Mouse (Mus musculus) MEL (cell line): ENCODE results near the gene Atp5g1. TPM values are rescaled to one million over a fixed set of nuclear protein-coding genes. Genes with fewer than 3 reads are reported as not detected.

Experiments used
- DNase-seq: peaks from one replicate; pipeline ENCODE4 v3.0.0; 2011; ENCODE audit warnings: low read depth, low spot score
- H3K27ac ChIP-seq: 2 replicates; pipeline ENCODE4 v1.5.1; 2012; ENCODE audit warnings: low read depth, mild to moderate bottlenecking, control low read depth, low read length, moderate library complexity; ENCODE audit not compliant: control insufficient read depth
- H3K27me3 ChIP-seq, 2 experiments: fragments of 150-350 bp in 1 of 2; sonication (generic) in 1 of 2; 2 replicates each; pipeline ENCODE4 v1.6.1; 2012; ENCODE audit warnings: low read length in 2 of 2, mild to moderate bottlenecking in 2 of 2, improper control_type of control experiment in 1 of 2, moderate library complexity in 1 of 2; ENCODE audit not compliant: insufficient read depth in 2 of 2, control insufficient read depth in 1 of 2
- H3K36me3 ChIP-seq, 2 experiments: 2 replicates each; pipeline ENCODE4 v1.6.1; 2012 to 2014; ENCODE audit warnings: low read length in 2 of 2, improper control_type of control experiment in 1 of 2, inconsistent platforms in 1 of 2, mild to moderate bottlenecking in 1 of 2; ENCODE audit not compliant: insufficient read depth in 2 of 2, control insufficient read depth in 1 of 2
- H3K4me1 ChIP-seq, 2 experiments: fragments of 150-350 bp in 1 of 2; sonication (generic) in 1 of 2; 2 replicates each; pipeline ENCODE4 v1.6.1; 2012; ENCODE audit warnings: low read length in 2 of 2, improper control_type of control experiment in 1 of 2, mild to moderate bottlenecking in 1 of 2; ENCODE audit not compliant: insufficient read depth in 2 of 2, control insufficient read depth in 1 of 2
- H3K4me3 ChIP-seq, 2 experiments: fragments of 150-350 bp in 1 of 2; sonication (generic) in 1 of 2; 2 replicates each; pipeline ENCODE4 v1.5.1; 2012; ENCODE audit warnings: low read depth in 2 of 2, low read length in 2 of 2, mild to moderate bottlenecking in 2 of 2, moderate library complexity in 2 of 2, control low read depth in 1 of 2, improper control_type of control experiment in 1 of 2; ENCODE audit not compliant: control insufficient read depth in 1 of 2, insufficient read depth in 1 of 2
- H3K79me2 ChIP-seq: 2 replicates; pipeline ENCODE4 v1.6.1; 2012; ENCODE audit warnings: mild to moderate bottlenecking, low read length, moderate library complexity; ENCODE audit not compliant: control insufficient read depth, poor library complexity, insufficient read depth
- H3K9ac ChIP-seq: 2 replicates; pipeline ENCODE4 v1.6.1; 2012; ENCODE audit warnings: low read depth, mild to moderate bottlenecking, control low read depth, low read length, moderate library complexity; ENCODE audit not compliant: control insufficient read depth, poor library complexity, severe bottlenecking
- H3K9me3 ChIP-seq: fragments of 150-350 bp; sonication (generic); replicated peaks from 2 replicates; pipeline ENCODE4 v1.6.1; 2012; ENCODE audit warnings: mild to moderate bottlenecking, low read length, improper control_type of control experiment, moderate library complexity; ENCODE audit not compliant: insufficient read depth
- BHLHE40 ChIP-seq: IDR thresholded peaks from 2 replicates; pipeline ENCODE4 v1.6.1; 2012; ENCODE audit warnings: low read depth, mild to moderate bottlenecking, inconsistent platforms, low read length, improper control_type of control experiment, borderline replicate concordance
- CHD1 ChIP-seq: IDR thresholded peaks from 2 replicates; pipeline ENCODE4 v1.6.1; 2012; ENCODE audit warnings: low read depth, mild to moderate bottlenecking, inconsistent platforms, low read length, improper control_type of control experiment
- CHD2 ChIP-seq: IDR thresholded peaks from 2 replicates; pipeline ENCODE4 v1.6.1; 2011; ENCODE audit warnings: low read length, improper control_type of control experiment
- CTCF ChIP-seq, 3 experiments: IDR thresholded peaks in 2 of 3; conservative IDR thresholded peaks in 1 of 3; 2 replicates each; pipeline ENCODE4 v1.5.1; 2011 to 2012; ENCODE audit warnings: low read length in 3 of 3, low read depth in 2 of 3, mild to moderate bottlenecking in 2 of 3, improper control_type of control experiment in 1 of 3, inconsistent platforms in 1 of 3, mixed read lengths in 1 of 3, moderate library complexity in 1 of 3; ENCODE audit not compliant: control insufficient read depth in 1 of 3, insufficient read depth in 1 of 3, poor library complexity in 1 of 3, severe bottlenecking in 1 of 3
- E2F4 ChIP-seq: IDR thresholded peaks from 2 replicates; pipeline ENCODE4 v1.6.1; 2011; ENCODE audit warnings: low read depth, low read length, improper control_type of control experiment, borderline replicate concordance
- ELF1 ChIP-seq: IDR thresholded peaks from 2 replicates; pipeline ENCODE4 v1.6.1; 2014; ENCODE audit warnings: low read depth, mild to moderate bottlenecking, inconsistent platforms, low read length, improper control_type of control experiment, moderate library complexity
- EP300 ChIP-seq, 2 experiments: IDR thresholded peaks; 2 replicates each; pipeline ENCODE4 v1.6.1; 2011; ENCODE audit warnings: improper control_type of control experiment in 2 of 2, low read length in 2 of 2, low read depth in 1 of 2, mild to moderate bottlenecking in 1 of 2
- ETS1 ChIP-seq: IDR thresholded peaks from 2 replicates; pipeline ENCODE4 v1.6.1; 2012; ENCODE audit warnings: low read depth, mild to moderate bottlenecking, inconsistent platforms, low read length, improper control_type of control experiment, moderate library complexity
- GABPA ChIP-seq: IDR thresholded peaks from 2 replicates; pipeline ENCODE4 v1.6.1; 2012; ENCODE audit warnings: low read depth, mild to moderate bottlenecking, inconsistent platforms, low read length, improper control_type of control experiment, moderate library complexity
- GATA1 ChIP-seq: IDR thresholded peaks from 2 replicates; pipeline ENCODE4 v1.6.1; 2011; ENCODE audit warnings: low read depth, low read length, improper control_type of control experiment
- JUND ChIP-seq: IDR thresholded peaks from 2 replicates; pipeline ENCODE4 v1.6.1; 2011; ENCODE audit warnings: low read depth, mild to moderate bottlenecking, improper control_type of control experiment, low read length
- KAT2A ChIP-seq: conservative IDR thresholded peaks from 2 replicates; pipeline ENCODE4 v1.6.1; 2012; ENCODE audit warnings: low read depth, low read length, improper control_type of control experiment, inconsistent platforms
- MAFK ChIP-seq: IDR thresholded peaks from 2 replicates; pipeline ENCODE4 v1.6.1; 2011; ENCODE audit warnings: low read depth, mild to moderate bottlenecking, low read length, improper control_type of control experiment, borderline replicate concordance
- MAZ ChIP-seq: IDR thresholded peaks from 2 replicates; pipeline ENCODE4 v1.6.1; 2012; ENCODE audit warnings: low read depth, mild to moderate bottlenecking, inconsistent platforms, low read length, improper control_type of control experiment
- MEF2A ChIP-seq: IDR thresholded peaks from 2 replicates; pipeline ENCODE4 v1.6.1; 2014; ENCODE audit warnings: low read depth, mild to moderate bottlenecking, inconsistent platforms, low read length, improper control_type of control experiment; ENCODE audit not compliant: poor library complexity, insufficient replicate concordance, severe bottlenecking; ENCODE audit errors: extremely low read depth
- MXI1 ChIP-seq: IDR thresholded peaks from 2 replicates; pipeline ENCODE4 v1.6.1; 2011; ENCODE audit warnings: mild to moderate bottlenecking, low read depth, low read length, improper control_type of control experiment
- MYC ChIP-seq: IDR thresholded peaks from 2 replicates; pipeline ENCODE4 v1.6.1; 2011; ENCODE audit warnings: low read depth, mild to moderate bottlenecking, low read length, improper control_type of control experiment, moderate library complexity
- NELFE ChIP-seq: IDR thresholded peaks from 2 replicates; pipeline ENCODE4 v1.6.1; 2011; ENCODE audit warnings: low read depth, low read length, improper control_type of control experiment
- NRF1 ChIP-seq: IDR thresholded peaks from 2 replicates; pipeline ENCODE4 v1.6.1; 2014; ENCODE audit warnings: low read depth, mild to moderate bottlenecking, inconsistent platforms, low read length, improper control_type of control experiment, moderate library complexity; ENCODE audit not compliant: poor library complexity, insufficient read depth, severe bottlenecking
- POLR2A ChIP-seq, 2 experiments: IDR thresholded peaks; 2 replicates each; pipeline ENCODE4 v1.6.1; 2011 to 2012; ENCODE audit warnings: low read length in 2 of 2, mild to moderate bottlenecking in 2 of 2, control low read depth in 1 of 2, improper control_type of control experiment in 1 of 2, low read depth in 1 of 2, moderate library complexity in 1 of 2; ENCODE audit not compliant: control insufficient read depth in 1 of 2, insufficient read depth in 1 of 2, poor library complexity in 1 of 2
- POLR2AphosphoS2 ChIP-seq: IDR thresholded peaks from 2 replicates; pipeline ENCODE4 v1.6.1; 2011; ENCODE audit warnings: low read length, improper control_type of control experiment
- POLR2AphosphoS5 ChIP-seq: IDR thresholded peaks from 2 replicates; pipeline ENCODE4 v1.6.1; 2012; ENCODE audit warnings: low read depth, borderline replicate concordance, mild to moderate bottlenecking, inconsistent platforms, low read length, moderate library complexity, mixed read lengths
- RAD21 ChIP-seq: IDR thresholded peaks from 2 replicates; pipeline ENCODE4 v1.6.1; 2011; ENCODE audit warnings: mild to moderate bottlenecking, low read depth, low read length, improper control_type of control experiment
- RCOR1 ChIP-seq: IDR thresholded peaks from 2 replicates; pipeline ENCODE4 v1.6.1; 2012; ENCODE audit warnings: low read depth, mild to moderate bottlenecking, inconsistent platforms, low read length, improper control_type of control experiment
- SIN3A ChIP-seq: IDR thresholded peaks from 2 replicates; pipeline ENCODE4 v1.6.1; 2012; ENCODE audit warnings: low read length, improper control_type of control experiment, inconsistent platforms
- SMC3 ChIP-seq: IDR thresholded peaks from 2 replicates; pipeline ENCODE4 v1.6.1; 2011; ENCODE audit warnings: low read depth, low read length, improper control_type of control experiment
- TAL1 ChIP-seq: IDR thresholded peaks from 2 replicates; pipeline ENCODE4 v1.6.1; 2012; ENCODE audit warnings: mild to moderate bottlenecking, inconsistent platforms, low read length, moderate library complexity, mixed read lengths
- TBP ChIP-seq: IDR thresholded peaks from 2 replicates; pipeline ENCODE4 v1.8.0; 2011; ENCODE audit warnings: low read depth, low read length, improper control_type of control experiment
- TCF12 ChIP-seq: IDR thresholded peaks from 2 replicates; pipeline ENCODE4 v1.6.1; 2014; ENCODE audit warnings: low read depth, mild to moderate bottlenecking, inconsistent platforms, low read length, improper control_type of control experiment, moderate library complexity
- UBTF ChIP-seq: IDR thresholded peaks from 2 replicates; pipeline ENCODE4 v1.6.1; 2012; ENCODE audit warnings: low read depth, mild to moderate bottlenecking, inconsistent platforms, low read length, improper control_type of control experiment, moderate library complexity, borderline replicate concordance; ENCODE audit not compliant: insufficient read depth
- USF1 ChIP-seq: IDR thresholded peaks from 2 replicates; pipeline ENCODE4 v1.6.1; 2014; ENCODE audit warnings: low read depth, mild to moderate bottlenecking, inconsistent platforms, low read length, improper control_type of control experiment, moderate library complexity
- ZC3H11A ChIP-seq: IDR thresholded peaks from 2 replicates; pipeline ENCODE4 v1.6.1; 2012; ENCODE audit warnings: low read depth, mild to moderate bottlenecking, inconsistent platforms, low read length, improper control_type of control experiment
- ZKSCAN1 ChIP-seq: IDR thresholded peaks from 2 replicates; pipeline ENCODE4 v1.6.1; 2012; ENCODE audit warnings: low read depth, mild to moderate bottlenecking, inconsistent platforms, low read length, improper control_type of control experiment, moderate library complexity
- ZMIZ1 ChIP-seq: IDR thresholded peaks from 2 replicates; pipeline ENCODE4 v1.6.1; 2012; ENCODE audit warnings: low read depth, mild to moderate bottlenecking, inconsistent platforms, low read length, improper control_type of control experiment, moderate library complexity
- ZNF384 ChIP-seq: IDR thresholded peaks from 2 replicates; pipeline ENCODE4 v1.6.1; 2012; ENCODE audit warnings: low read depth, mild to moderate bottlenecking, inconsistent platforms, low read length, improper control_type of control experiment
- polyA plus RNA-seq, 2 experiments: library from polyadenylated mRNA; stranded (reverse) in 1 of 2; unstranded in 1 of 2; fragments of >175 nt in 1 of 2; fragments of >200 nt in 1 of 2; gene quantifications; 2 replicates each; pipeline versions ENCODE4 v1.2.1 to v1.2.4; 2012; ENCODE audit warnings: low replicate concordance in 2 of 2, low read depth in 1 of 2; ENCODE audit not compliant: insufficient read length in 2 of 2, insufficient read depth in 1 of 2, missing spikeins in 1 of 2
- total RNA-seq: library from RNA; depleted of rRNA; stranded (reverse); fragments of 300-350 nt; gene quantifications from 2 replicates; pipeline ENCODE4 v1.2.3, GENCODE M21; 2012

Gene Atp5g1
- total and polyA plus RNA-seq, 3 experiments: 1,519 to 1,694 TPM; not detected in 1

- Histone ChIP-seq H3K9me3 (no peaks in the 10 kb centered on the region), H3K27ac (peak within 1 kb of the TSS; percentile 71), H3K4me1 (peaks cover 9 to 10% of the 10 kb centered on the region in 2 experiments; a peak in 3 of 4 replicates), H3K9ac (peak within 1 kb of the TSS; percentile 93), H3K79me2 (peaks cover 27% of the 10 kb centered on the region), H3K36me3 (peaks cover 21 to 26% of the 10 kb centered on the region in 2 experiments), H3K4me3 (peak within 1 kb of the TSS; percentile 63 to 85), H3K27me3 (no peaks in the 10 kb centered on the region)
- peak; percentile 98 for DNase-seq
- TF ChIP-seq POLR2AphosphoS5: no peak
- peak; percentile 77; the same call in 1 of the 2 replicates for TF ChIP-seq MEF2A
- TF ChIP-seq TCF12: peak; percentile 89
- no peak for TF ChIP-seq MAFK
- TF ChIP-seq TAL1: no peak
- TF ChIP-seq RCOR1: no peak; the same call in 1 of the 2 replicates
- TF ChIP-seq MAZ: peak; percentile 98
- TF ChIP-seq USF1: peak; percentile 73
- no peak for TF ChIP-seq UBTF
- no peak for TF ChIP-seq ZC3H11A
- peak in 2 of 3 experiments; percentile 51 to 55; a peak in 4 of 6 replicates for TF ChIP-seq CTCF (IDR thresholded peaks at IDR 0.05 in 2 of 3, conservative IDR thresholded peaks at IDR 0.05 in 1 of 3; ENCODE audit: control insufficient read depth in 1 of 3, insufficient read depth in 1 of 3, low read depth in 2 of 3, low read length in 3 of 3, poor library complexity in 1 of 3, severe bottlenecking in 1 of 3)
- TF ChIP-seq RAD21: no peak
- TF ChIP-seq CHD1: 0 out of 2 replicates have a peak, but pooled peaks have one; percentile 83
- TF ChIP-seq MXI1: peak; percentile 91
- peak; percentile 92 for TF ChIP-seq ELF1
- TF ChIP-seq ZKSCAN1: peak; percentile 30; the same call in 1 of the 2 replicates
- TF ChIP-seq SIN3A: peak; percentile 98
- TF ChIP-seq NRF1: peak; percentile 46; the same call in 1 of the 2 replicates
- peak in 1 of 2 experiments; percentile 47; a peak in 1 of 4 replicates for TF ChIP-seq EP300 (IDR thresholded peaks at IDR 0.05; ENCODE audit: low read depth in 1 of 2, low read length in 2 of 2)
- TF ChIP-seq E2F4: no peak; the same call in 1 of the 2 replicates
- peak; percentile 98 for TF ChIP-seq POLR2A (IDR thresholded peaks at IDR 0.05; ENCODE audit: control insufficient read depth in 1 of 2, insufficient read depth in 1 of 2, low read depth in 1 of 2, low read length in 2 of 2, poor library complexity in 1 of 2)
- TF ChIP-seq CHD2: peak; percentile 42; the same call in 1 of the 2 replicates
- no peak for TF ChIP-seq GATA1
- TF ChIP-seq JUND: no peak
- TF ChIP-seq BHLHE40: 0 out of 2 replicates have a peak, but pooled peaks have one; percentile 37
- no peak; the same call in 1 of the 2 replicates for TF ChIP-seq KAT2A
- TF ChIP-seq ZNF384: no peak; the same call in 1 of the 2 replicates
- peak; percentile 96 for TF ChIP-seq POLR2AphosphoS2
- no peak for TF ChIP-seq SMC3
- TF ChIP-seq NELFE: peak; percentile 99
- TF ChIP-seq MYC: 0 out of 2 replicates have a peak, but pooled peaks have one; percentile 20
- TF ChIP-seq TBP: peak; percentile 74
- peak; percentile 84; the same call in 1 of the 2 replicates for TF ChIP-seq GABPA
- peak; percentile 68 for TF ChIP-seq ETS1
- peak; percentile 96 for TF ChIP-seq ZMIZ1
Measured at GRCm38 (mm10) chr11:96065215-96065911, 10.1 kb downstream of the Atp5g1 start, which contains the start of gene Ube2z. TSS of gene Ube2z (minus strand) at chr11:96065388.
